In genomic region chr9:46106105-46106504, GRCm38 (mm10) we compare ENCODE assay signal across 16 mouse cellular contexts.
"Had no signal": no experiment of that assay in that cellular context is flagged by ENCODE, and none has a peak within 500 bp of the region (broad histone marks: within the 10 kb centered on the region; RNA-seq: fewer than 3 reads in every experiment).

No protein-coding gene starts in this region.

- H3K36me3 ChIP-seq: neural tube, embryonic 13.5 days; neural tube, embryonic 15.5 days; stomach, embryonic 15.5 days had no signal

- H3K9me3 ChIP-seq: neural tube, embryonic 13.5 days; neural tube, embryonic 15.5 days; stomach, embryonic 15.5 days had no signal

- H3K4me2 ChIP-seq: neural tube, embryonic 13.5 days; neural tube, embryonic 15.5 days; stomach, embryonic 15.5 days had no signal

- H3K27ac ChIP-seq: neural tube, embryonic 13.5 days; neural tube, embryonic 15.5 days; stomach, embryonic 15.5 days; stomach, postnatal 0 days had no signal

- DNase-seq: retina, postnatal 1 day; right cerebral cortex, adult 18-20 months; right cerebral cortex, postnatal 14 days; right cerebral cortex, postnatal 25 days; right cerebral cortex, postnatal 4 days; spleen, adult 18-20 months; thymus, adult 18-20 months; thymus, adult 2 months; thymus, postnatal 14 days; thymus, postnatal 25 days; thymus, postnatal 36 days; thymus, postnatal 4 days had no signal

- H3K4me3 ChIP-seq: neural tube, embryonic 13.5 days; neural tube, embryonic 15.5 days; stomach, embryonic 15.5 days had no signal

- H3K9ac ChIP-seq: neural tube, embryonic 13.5 days; neural tube, embryonic 15.5 days; stomach, embryonic 15.5 days had no signal

- H3K27me3 ChIP-seq: neural tube, embryonic 13.5 days; neural tube, embryonic 15.5 days; stomach, embryonic 15.5 days had no signal
